Mouse (Mus musculus) left cerebral cortex, adult 11 months (tissue): ENCODE results near the gene Dtx2.
"Not testable (repeated sequence)": the region's sequence is repeated elsewhere in the genome, so short reads cannot be mapped to it uniquely, and the experiment has no call there.

ENCODE experiments used
- DNase-seq: peaks from one replicate; pipeline ENCODE4 v3.0.0; 2022; ENCODE audit warnings: low spot score

Dtx2 gene

DNA sequence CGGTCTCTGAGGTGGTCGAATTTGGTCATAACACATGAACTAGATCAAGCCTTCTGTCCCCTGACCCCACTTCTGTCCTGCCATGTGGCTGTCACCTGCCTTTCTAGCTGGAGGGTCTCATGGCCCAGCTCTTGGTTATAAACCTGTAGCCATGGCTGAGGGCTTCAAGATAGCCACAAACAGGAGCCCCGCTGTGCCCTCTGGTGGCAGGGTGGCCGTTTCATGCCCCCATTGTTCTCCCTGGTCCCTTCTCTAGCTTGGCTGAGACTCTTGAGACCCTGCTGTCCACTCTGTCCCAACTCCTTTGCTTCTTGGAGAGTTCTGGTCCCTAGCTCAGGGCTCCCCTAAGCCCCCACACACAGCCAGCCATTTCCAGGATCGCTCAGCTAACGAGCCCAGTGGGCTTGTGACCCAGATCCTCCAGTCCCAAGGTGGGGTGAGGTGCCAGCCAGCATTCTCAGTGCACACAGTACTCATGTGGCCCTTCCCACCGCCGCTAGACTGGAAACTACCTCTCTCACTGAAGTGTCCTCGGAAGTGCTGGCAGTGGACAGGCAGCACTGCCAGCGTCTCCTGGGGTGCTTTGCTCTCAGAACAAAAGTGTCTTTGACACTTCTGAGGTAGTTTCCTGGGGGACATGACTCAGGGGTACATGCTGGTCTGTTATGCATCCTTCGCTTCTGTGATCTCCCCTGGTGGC lies 33.2 kb downstream of the Dtx2 start:
- DNase-seq: no peak

DNA sequence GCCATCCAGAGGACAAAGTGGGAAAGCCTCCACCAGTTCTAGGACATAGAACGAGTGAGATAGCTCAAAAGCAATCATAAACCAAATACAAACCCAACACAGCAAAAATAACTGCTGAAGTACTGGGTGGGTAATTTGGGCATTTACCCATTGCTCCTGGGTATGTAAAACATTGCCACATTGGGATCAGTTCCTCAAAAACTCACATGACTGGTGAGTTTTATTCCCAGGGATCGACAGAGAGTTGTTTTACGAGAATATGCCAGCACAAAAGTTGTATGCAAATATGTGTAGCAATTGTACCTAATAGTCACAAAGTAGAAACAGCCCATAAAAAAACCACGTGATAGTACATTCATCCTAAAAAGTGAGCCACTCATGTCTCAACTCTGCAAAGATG lies 40.3 kb downstream of the Dtx2 start:
- DNase-seq: no peak

DNA sequence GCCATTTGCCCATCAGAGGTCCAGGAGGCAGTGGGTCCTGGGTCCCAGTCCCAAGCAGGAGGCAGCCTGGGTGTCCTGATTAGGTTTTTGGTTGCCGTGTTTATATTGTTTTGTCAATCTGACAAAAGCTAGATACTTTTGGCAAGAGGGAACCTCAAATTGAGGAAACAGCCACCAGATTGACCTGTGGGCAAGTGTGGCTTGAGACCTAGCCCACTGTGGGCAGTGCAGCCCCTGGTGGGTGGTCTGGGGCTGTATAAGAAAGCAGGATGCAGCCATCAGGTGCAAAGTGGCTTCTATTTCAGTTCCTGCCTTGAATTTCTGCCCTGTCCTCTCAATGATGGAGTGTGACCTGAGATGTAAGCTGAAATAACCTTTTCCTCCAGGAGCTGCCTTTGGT lies 40.7 kb downstream of the Dtx2 start:
- DNase-seq: no peak

DNA sequence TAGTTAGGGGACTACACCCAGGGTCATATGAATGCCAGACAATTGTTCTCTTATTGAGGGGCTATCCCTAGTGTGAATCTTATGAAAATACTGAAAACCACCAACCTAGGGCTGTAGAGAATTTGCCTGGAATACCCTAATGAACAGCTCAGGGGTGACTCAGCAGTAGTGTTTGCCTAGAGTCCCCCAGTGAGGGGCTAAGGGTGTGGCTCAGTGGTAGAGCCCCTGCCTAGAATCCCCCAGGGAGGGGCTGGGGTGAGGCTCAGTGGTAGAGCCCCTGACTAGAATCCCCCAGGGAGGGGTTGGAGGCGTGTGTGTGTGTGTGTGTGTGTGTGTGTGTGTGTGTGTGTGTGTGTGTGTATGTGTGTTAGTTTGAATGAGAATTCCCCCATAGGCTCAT lies 42.1 kb downstream of the Dtx2 start:
- no peak for DNase-seq

DNA sequence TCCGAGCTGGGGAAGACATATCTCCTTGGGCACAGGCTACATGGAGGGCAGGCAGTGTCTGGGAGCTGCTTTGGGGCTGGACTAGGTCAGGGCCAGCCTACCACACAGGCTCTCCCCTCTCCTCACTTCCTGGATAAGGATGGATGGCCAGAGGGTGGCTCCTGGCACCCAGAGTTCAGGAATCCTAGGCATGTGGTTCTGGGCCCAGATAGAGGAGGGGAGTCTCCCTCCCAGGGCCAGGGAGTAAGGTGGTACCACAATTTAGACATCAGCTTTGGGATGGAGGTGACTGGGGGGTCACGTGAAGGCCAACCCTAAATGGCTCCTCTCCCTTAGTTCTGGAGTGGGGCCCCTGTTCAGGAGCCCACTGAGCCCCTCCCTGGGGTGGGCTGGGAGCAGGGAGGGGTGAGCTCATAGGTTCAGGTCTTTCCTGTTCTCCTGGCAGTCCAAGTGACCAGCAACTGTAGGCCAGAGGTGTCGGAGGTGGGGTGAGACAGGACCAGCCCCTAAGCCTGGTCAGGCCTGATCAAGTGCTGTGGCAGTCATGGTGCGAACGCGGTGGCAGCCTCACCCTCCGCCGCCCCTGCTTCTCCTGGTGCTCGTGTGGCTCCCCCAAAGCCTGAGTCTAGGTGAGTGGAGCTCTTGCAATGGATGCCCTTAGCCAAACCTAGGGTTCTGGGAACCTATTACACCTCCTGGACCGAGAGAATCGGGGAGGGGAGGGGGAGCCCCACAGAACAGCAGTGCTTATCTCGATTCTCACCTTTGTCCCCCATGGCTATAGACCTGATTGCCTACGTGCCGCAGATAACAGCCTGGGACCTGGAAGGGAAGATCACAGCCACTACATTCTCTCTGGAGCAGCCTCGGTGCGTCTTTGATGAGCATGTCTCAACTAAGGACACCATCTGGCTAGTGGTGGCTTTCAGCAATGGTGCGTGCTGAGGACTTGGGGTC lies 43.9 kb downstream of the Dtx2 start, which contains the start of gene Upk3b:
Gene Upk3b, plus strand, starts transcription at position 239 of the 957 bp plus-strand sequence.
- DNase-seq: no peak

DNA sequence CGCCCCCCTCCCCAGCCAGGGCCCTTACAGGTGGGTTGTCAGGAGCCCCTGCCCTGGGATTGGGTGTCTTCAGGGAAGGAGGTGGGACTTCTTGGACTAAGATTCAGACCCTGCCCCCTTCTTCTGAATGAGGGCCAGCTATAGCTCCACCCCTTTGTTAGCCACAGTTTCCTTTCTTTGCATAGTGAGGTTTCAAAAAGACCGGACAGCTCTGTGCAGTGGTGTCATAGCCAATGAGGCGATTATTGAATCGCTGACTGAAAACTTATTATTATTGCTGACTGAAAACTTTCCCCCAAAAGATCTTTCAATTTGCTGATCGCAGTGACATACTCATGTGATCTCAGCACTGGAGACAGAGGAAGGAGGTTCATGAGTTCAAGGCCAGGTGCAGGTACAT lies 45.6 kb downstream of the Dtx2 start:
- no peak for DNase-seq

DNA sequence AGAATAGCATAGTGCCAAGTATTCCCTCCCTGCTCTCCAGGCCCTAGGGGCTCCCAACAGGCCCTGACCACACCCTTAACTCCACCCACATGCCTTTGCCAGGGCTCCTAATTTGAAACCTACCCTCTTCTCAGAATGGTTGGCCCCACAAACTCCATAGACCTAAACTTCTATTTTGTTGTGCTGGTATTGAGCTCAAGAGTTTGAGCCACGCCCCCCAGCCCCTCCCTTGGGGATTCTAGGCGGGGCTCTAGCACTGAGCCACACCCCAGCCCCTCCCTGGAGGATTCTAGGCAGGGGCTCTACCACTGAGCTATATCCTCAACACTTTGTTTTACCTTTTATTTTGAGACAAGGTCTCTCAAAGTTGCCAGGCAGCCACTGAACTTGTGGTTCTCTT lies 46.7 kb downstream of the Dtx2 start:
- DNase-seq: no peak

DNA sequence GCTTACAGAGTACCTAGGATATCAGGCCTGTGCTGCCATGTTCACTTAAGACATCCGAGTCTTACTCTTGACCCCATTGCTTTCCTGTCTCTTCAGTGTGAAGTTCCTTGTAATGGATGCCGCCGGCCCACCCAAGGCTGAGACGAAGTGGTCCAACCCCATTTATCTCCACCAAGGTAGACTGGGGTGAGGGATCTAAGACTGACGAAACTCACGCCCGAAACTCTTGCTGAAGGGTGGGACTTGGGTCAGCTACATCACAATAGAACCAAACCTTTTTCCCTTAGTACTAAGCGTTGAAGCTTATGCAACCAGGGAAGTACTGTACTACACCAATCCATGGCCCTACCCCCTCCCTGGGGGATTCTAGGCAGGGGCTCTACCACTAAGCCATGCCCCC lies 47.1 kb downstream of the Dtx2 start:
- no peak for DNase-seq

DNA sequence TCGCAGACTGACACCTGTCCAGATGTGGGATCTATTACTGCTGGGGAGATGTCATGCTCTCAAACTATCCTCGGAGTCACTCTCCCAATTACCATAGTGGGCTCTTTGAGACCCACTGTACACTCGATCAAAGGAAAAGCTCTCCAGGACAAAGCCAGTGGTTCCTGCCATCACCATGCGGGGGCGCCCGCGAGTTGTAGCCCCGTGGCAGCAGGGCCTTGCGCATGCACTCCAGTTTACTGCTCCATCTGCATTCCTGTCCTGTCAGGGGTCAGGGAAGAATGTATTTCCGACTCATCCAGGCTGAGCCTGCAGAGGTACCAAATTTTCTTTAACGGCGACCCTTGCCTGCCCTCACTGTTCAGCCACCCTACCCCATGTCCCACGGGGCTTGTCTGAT lies 50.3 kb downstream of the Dtx2 start:
- DNase-seq: no peak

DNA sequence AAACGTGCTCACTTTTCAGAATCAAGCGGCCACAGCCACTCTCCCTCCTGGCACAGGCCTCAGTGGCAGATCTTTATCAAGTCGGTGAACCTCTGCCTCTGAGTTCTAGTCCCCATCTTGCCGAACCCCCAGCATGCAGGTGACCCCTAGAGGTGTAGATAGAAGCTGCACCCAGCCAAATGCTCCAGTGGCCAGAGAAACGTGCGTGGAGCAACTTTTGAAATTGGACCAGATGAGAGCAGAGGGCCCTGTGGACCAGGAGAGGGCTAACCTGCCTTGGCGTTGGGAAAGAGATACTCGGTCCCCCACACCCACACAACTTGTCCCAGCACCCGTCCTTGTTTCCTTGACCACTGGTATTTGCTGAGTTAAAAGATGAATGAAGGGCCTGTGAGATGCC lies 50.8 kb downstream of the Dtx2 start:
- DNase-seq: no peak

DNA sequence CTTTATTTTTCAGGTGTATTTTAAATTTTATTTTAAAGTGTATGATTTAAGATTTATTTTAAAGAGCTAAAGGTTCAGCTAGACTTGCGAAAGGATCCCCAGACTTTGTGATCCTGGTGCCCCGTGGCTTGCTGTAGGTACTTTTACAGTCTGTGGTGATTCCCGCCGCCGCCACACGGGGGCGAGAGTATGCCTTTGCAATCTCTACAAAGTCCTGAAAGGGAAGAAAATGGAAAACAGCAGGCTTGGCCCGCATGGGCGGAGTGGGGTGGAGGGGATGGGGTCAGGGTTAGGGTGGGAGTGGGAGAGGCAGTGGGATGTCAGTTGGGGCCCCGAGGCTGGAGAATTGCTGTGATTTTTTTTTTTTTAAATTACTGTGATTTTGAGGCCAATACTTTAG lies 51.4 kb downstream of the Dtx2 start:
- DNase-seq: peak; percentile 47

DNA sequence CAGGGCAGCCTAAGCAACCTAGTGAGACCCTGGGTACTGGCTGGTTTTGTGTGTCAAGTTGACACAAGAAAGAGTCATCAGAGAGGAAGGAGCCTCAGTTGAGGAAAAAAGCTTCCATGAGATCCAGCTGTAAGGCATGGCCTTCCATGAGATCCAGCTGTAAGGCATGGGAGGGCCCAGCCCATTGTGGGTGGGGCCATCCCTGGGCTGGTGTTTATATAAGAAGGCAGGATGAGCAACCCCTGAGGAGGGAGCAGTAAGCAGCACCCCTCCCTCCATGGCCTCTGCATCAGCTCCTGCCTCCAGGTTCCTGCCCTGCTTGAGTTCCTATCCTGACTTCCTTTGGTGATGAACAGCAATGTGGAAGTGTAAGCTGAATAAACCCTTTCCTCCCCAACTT lies 53.9 kb downstream of the Dtx2 start:
- not testable (repeated sequence) for DNase-seq

DNA sequence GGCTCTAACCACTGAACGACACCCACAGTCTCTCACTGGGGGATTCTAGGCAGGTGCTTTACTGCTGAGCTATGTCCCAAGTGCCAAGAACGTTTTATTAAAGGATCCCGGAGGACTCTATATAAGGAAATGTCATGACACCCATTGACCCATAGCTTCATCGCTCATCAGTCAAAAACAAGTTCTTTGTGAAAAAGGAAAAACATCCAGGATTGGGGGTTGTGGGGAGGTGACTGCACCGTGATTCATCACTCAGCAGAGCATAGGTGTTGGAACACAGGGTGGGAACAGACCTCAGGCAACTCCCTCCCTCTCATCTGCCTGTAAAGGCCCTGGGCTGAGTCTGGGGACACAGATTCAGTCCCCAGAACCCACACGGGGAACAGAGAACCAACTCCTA lies 55.3 kb downstream of the Dtx2 start:
- DNase-seq: no peak

DNA sequence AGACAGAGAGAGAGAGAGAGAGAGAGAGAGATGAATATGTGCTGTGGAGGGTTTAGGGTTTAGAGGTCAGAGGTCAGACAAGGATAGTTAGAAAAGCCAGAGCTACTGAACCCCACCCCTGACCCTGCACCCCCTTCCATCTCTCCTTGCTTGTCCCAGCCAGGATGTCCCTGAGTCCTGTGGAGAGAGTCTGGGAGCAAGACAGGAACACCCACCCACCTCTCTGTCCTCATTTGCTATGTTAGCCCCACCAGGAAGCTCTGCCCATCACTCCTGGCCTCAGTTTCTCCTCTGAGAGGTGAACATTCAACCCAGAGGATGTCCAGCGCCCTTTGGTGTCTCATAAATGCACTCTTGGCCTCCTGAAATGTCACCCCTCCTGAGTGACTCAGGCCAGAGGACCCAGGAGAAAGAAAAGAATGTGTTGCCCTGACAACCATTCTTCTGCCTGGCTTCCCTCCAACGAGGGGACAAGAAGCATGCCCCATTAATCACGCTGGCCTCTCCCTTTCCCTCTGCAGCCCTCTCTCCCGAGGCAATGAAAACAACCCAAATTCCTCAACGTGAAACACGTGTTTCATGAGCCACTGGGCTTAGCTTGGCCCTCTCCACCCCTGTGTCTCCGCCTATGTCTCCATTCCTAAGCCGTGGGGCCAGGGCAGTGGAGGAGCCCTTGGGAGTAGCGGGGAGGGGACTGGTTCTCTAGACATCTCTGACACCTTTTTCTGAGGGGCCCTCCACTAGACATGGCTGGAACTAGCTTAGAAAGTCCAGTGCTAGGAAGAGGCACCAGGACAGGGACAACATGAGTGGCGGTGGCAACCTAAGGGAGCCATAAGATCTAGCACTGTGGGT lies 56.9 kb downstream of the Dtx2 start:
- DNase-seq: no peak

DNA sequence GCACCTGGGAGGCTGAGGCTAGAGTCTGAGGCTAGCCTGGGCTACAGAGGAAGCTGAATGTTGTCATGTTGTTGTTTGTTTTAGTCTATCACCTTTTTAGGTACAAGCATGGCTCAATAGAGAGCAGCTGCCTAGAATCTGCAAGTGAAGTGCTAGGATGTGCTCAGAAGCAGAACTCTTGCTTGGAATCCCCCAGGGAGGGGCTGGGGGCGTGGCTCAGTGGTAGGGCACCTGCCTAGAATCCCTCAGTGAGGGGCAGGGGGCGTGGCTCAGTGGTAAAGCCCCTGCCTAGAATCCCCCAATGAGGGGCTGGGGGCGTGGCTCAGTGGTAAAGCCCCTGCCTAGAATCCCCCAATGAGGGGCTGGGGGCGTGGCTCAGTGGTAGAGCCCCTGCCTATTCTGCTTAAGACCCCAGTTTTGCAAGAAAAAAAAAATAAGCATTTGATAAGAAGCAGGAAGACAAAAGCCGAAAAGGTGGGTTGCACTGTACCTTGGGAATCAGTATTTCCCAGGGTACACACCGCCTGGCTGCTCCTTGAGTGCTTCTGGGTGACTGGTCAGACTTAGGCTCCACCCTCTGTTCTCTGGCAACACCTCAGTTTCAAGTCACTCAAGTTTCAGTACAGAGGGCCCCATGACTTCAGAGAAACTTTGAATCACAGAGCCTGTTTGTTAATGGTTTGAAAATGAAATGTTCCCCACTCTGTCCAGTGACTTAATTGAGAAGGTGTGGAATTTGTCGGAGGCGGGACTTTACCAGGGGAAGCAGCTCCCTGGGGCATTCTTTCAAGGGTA lies 58.5 kb downstream of the Dtx2 start:
- DNase-seq: no peak

DNA sequence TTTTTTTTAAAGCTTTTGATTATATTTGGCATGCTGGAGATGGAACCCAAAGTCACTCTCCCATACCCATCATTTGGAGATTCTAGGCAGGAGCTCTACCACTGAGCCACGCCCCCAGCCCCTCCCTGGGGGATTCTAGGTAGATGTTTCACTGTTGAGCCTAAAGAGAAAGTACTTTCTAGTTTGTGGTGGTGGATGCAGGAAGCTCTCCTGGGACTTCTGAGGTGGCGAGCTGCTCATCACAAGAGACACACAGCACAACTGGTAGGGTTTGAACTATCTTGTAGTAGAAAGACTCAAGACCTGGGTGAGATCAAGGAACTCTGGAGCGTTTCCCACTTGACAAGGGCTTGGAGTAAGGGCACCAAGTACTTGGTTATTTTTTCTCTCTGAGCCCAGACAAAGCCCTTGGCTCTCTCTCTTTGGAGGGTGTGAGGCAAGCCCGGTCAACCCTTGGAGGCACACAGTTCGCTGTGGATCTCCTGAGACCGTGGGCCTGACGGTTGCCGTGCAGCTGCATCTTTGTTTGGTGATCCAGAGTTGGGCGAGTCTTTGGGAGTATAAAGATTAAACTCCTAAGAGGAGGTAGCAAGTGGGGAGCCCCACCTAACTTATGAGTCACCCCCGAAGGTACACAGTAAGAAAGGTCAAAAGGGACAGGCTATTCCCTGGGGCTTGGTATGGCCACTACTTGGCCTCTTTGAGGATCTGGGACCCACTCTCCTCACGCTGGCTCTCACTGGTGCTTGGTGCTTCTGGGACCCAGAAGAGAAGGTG lies 59.9 kb downstream of the Dtx2 start, which contains the start of gene Upk3bl:
Gene Upk3bl, plus strand, starts transcription at position 192 of the 777 bp plus-strand sequence.
- no peak for DNase-seq

DNA sequence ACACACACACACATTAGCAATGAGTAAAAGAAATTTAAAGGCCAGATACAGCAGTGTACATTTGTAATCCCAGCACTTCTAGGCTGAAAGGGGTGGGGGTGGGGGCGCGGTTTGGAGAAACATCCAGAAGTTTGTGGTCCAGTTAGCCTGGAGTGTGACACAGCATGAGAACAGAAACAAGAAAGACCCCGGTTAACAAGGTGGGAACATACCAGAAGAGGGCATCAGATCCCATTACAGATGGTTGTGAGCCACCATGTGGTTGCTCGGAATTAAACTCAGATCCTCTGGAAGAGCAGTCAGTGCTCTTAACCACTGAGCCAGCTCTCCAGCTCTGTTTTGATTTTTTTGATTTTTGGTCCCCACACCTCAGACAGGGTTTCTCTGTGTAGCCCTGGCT lies 61.5 kb downstream of the Dtx2 start:
- DNase-seq: no peak

DNA sequence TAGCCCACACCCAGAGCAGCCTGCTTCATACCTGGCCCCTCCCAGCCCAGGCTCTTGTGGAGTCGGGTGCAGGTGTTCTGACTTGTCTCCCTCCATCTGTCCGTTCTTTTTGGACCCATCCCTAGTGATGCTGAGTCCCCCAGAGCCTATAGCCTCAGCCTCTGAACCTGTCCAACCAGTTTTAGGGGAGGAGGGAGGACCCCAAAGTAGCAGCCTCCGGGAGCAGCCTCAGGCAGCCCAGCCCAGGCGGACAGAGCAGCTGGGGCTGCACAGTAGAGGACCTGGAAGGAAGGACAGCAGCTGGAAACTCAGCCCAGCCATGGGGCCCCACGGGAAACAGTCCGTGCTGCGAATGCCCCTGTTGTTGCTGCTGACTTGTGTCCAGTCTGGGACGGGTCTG lies 62.5 kb downstream of the Dtx2 start:
- DNase-seq: no peak

DNA sequence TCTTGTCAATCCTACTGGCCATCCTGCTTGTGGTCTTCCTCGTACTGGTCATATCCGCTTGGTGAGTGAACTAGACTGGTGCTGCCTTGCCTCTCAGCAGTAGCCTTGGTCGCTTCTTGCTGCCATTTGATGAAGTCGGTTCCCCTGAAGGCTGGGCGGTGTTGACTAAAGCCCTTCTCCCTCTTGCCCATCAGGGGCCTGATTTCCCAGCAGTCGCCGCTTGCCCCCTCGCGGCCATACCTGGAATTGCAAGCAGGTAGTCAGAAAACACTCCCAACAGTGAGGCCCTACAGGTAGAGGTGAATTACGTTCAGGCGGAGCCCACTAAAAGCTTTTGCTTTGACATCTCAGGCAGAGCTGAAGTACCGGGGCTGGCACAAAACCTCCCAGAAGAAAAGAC lies 67.0 kb downstream of the Dtx2 start:
- DNase-seq: no peak

DNA sequence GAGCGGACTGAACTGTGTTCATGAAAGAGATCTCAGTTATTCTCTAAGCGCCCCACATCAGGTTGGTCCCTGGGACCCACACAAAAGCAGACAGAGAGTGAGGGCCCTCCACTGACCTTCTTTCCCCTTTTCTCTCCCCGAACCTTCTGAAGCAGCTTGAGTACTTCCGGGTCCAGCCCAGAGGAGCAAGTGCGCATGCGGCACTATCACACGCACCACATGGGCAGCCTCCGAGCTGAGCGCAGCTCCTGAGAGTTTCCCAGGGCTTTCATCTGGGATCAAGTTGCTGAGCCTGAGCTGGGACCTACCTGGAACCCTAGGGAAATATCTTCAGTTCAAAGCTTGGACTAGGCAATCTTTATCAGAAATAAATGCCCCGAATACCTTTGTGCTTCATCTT lies 69.3 kb downstream of the Dtx2 start:
- no peak for DNase-seq
